Mouse (Mus musculus): ENCODE measurements around the gene Pik3r5.

Pik3r5 gene

GRCm38 (mm10) chr11:68532773-68533172 lies 100.9 kb downstream of the Pik3r5 start:
- DNase-seq, result no peak

- DNase-seq, result no peak
Measured at GRCm38 (mm10) chr11:68533971-68534475, 102.1 kb downstream of the Pik3r5 start.

- DNase-seq, result no peak
Measured at GRCm38 (mm10) chr11:68536026-68536425, 104.1 kb downstream of the Pik3r5 start.

- DNase-seq, result no peak
Measured at GRCm38 (mm10) chr11:68536465-68536864, 104.5 kb downstream of the Pik3r5 start.

- DNase-seq, result no peak
Measured at GRCm38 (mm10) chr11:68539621-68540020, 107.7 kb downstream of the Pik3r5 start.

- DNase-seq, result peak; percentile 45
Measured at GRCm38 (mm10) chr11:68544554-68544953, 112.6 kb downstream of the Pik3r5 start.

- DNase-seq, result no peak
Measured at GRCm38 (mm10) chr11:68545172-68545571, 113.3 kb downstream of the Pik3r5 start.

GRCm38 (mm10) chr11:68545682-68546222 lies 113.8 kb downstream of the Pik3r5 start:
- no peak for DNase-seq

All from kidney, adult 18-20 months (tissue).